Mouse (Mus musculus) stomach, embryonic 16.5 days (tissue): ENCODE measurements around the gene Cog4. TPM values are rescaled to one million over a fixed set of nuclear protein-coding genes. Genes with fewer than 3 reads are reported as not detected.

Source experiments
- polyA plus RNA-seq: library from polyadenylated mRNA; unstranded; fragments of >200 nt; fragmentation: Nextera tagmentation; extraction: Ambion mirVana; gene quantifications from 2 replicates; pipeline ENCODE4 v1.2.1, GENCODE M21; 2015

Cog4 gene
- polyA plus RNA-seq, 1 experiment from 2014 or later, result 71.5 TPM

Other genes with a start within 250 kb of the Cog4 start
- gene Vac14, start 228.0 kb upstream of the Cog4 start, polyA plus RNA-seq, result 12.3 and 14.0 TPM in 2 replicates
- gene Mtss1l, start 125.1 kb upstream of the Cog4 start, polyA plus RNA-seq, result 7.0 and 8.2 TPM in 2 replicates
- gene Il34, start 40.7 kb upstream of the Cog4 start, polyA plus RNA-seq, result 2.9 and 5.0 TPM in 2 replicates
- 128 and 131 TPM in 2 replicates for gene Sf3b3, start 187 bp downstream of the Cog4 start, polyA plus RNA-seq
- 12.2 and 13.3 TPM in 2 replicates for gene Fuk, start 55.9 kb downstream of the Cog4 start, polyA plus RNA-seq
- gene St3gal2, start 73.3 kb downstream of the Cog4 start, polyA plus RNA-seq, result 17.0 and 17.1 TPM in 2 replicates
- gene Ddx19a, start 151.2 kb downstream of the Cog4 start, polyA plus RNA-seq, result 10.7 and 12.5 TPM in 2 replicates
- 6.9 and 7.9 TPM in 2 replicates for gene Ddx19b, start 185.2 kb downstream of the Cog4 start, polyA plus RNA-seq
- gene Aars, start 186.5 kb downstream of the Cog4 start, polyA plus RNA-seq, result 49.3 and 56.1 TPM in 2 replicates
- not detected in 2 replicates for gene Exosc6, start 209.7 kb downstream of the Cog4 start, polyA plus RNA-seq
- not detected in 2 replicates for gene Clec18a, start 245.8 kb downstream of the Cog4 start, polyA plus RNA-seq
- gene Pdpr, start 248.0 kb downstream of the Cog4 start, polyA plus RNA-seq, result 9.7 and 10.8 TPM in 2 replicates